Mouse (Mus musculus): Measurements from ENCODE around the gene Bmp8a.

GRCm38 (mm10) chr4:123328946-123329345 is 14.1 kb downstream of the Bmp8a start:
- TF ChIP-seq POLR2A (IDR thresholded peaks at IDR 0.05; ENCODE audit: insufficient read depth, low read length) (no peak), CTCF (IDR thresholded peaks at IDR 0.05; ENCODE audit: low read depth, low read length) (no peak)
